Mouse (Mus musculus) frontal cortex, adult (tissue): ENCODE data around the gene Lilra6.
"Not testable (repeated sequence)": the region's sequence is repeated elsewhere in the genome, so short reads cannot be mapped to it uniquely, and the experiment has no call there.

Experiments used
- ATAC-seq: cut with Nextera tagmentation; 2 replicates; pipeline ENCODE4 v1.9.2; 2017; ENCODE audit warnings: mild to moderate bottlenecking, moderate library complexity, mixed read lengths; ENCODE audit not compliant: low TSS enrichment

Lilra6 gene

GRCm38 (mm10) chr7:3915387-3915786, at the start of gene Lilra6:
TSS of gene Lilra6 (minus strand) at chr7:3915503.
- not testable (repeated sequence) for ATAC-seq

GRCm38 (mm10) chr7:3962017-3962416, 46.7 kb upstream of the Lilra6 start:
- no peak for ATAC-seq

- no peak for ATAC-seq
These were observed 42.1 kb upstream of the Lilra6 start for GRCm38 (mm10) chr7:3957387-3957786.

GRCm38 (mm10) chr7:3949159-3949558, 33.9 kb upstream of the Lilra6 start:
- no peak for ATAC-seq

- ATAC-seq: no peak
These were observed 32.9 kb upstream of the Lilra6 start for GRCm38 (mm10) chr7:3948223-3948622.

GRCm38 (mm10) chr7:3946117-3946516, 30.8 kb upstream of the Lilra6 start:
- ATAC-seq: no peak

GRCm38 (mm10) chr7:3940915-3941314, 25.6 kb upstream of the Lilra6 start:
- ATAC-seq: no peak

- ATAC-seq: no peak
These were observed 24.7 kb upstream of the Lilra6 start for GRCm38 (mm10) chr7:3939866-3940525.

GRCm38 (mm10) chr7:3935473-3935872, 20.2 kb upstream of the Lilra6 start:
- ATAC-seq: not testable (repeated sequence)

GRCm38 (mm10) chr7:3903704-3904103, 11.6 kb downstream of the Lilra6 start:
- ATAC-seq: no peak

- ATAC-seq: not testable (repeated sequence)
These were observed 17.2 kb downstream of the Lilra6 start, which contains the start of gene Gm14548 for GRCm38 (mm10) chr7:3898036-3898590. TSS of gene Gm14548 (minus strand) at chr7:3898120.

GRCm38 (mm10) chr7:3875032-3875431, 40.3 kb downstream of the Lilra6 start:
- not testable (repeated sequence) for ATAC-seq
